Mouse (Mus musculus) heart, postnatal 0 days (tissue): ENCODE data around the gene Aqp1.

Experiments used
- CTCF ChIP-seq: IDR thresholded peaks from 2 replicates; pipeline ENCODE4 v1.5.1; 2016; ENCODE audit warnings: antibody characterized with exemption, control low read depth, low read depth
- EP300 ChIP-seq: IDR thresholded peaks from 2 replicates; pipeline ENCODE4 v1.6.1; 2016; ENCODE audit warnings: antibody characterized with exemption, low read depth

DNA sequence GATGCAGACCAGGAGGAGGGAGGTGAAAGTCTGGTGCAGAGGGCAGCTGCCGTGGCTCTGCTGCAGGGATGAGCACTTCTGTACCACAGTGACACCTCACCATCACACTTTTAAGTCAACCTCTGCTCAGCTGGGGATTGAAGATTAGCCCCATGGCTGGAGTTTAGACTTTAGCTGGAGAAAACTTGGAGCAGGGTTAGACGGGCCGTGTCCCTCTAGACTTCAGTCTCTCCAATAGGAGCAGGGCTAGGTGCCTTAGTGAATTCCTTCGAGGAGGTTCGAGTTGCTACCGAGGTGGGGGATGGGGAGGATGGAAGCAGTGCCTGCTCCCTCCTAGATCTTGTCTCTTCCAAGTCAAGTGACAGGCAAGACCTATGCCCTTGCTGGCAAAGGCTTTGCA is 1.8 kb downstream of the Aqp1 start:
- TF ChIP-seq CTCF (no peak), EP300 (no peak)
